Mouse (Mus musculus) CD8-positive naive resting alpha-beta T cell, adult 2 months (primary cell): ENCODE results near the gene 3110082I17Rik.

ENCODE experiments used
- DNase-seq, 2 experiments: peaks; one replicate each; pipeline ENCODE4 v3.0.0; 2022; ENCODE audit warnings: low read depth in 2 of 2, low spot score in 2 of 2

3110082I17Rik gene

DNA sequence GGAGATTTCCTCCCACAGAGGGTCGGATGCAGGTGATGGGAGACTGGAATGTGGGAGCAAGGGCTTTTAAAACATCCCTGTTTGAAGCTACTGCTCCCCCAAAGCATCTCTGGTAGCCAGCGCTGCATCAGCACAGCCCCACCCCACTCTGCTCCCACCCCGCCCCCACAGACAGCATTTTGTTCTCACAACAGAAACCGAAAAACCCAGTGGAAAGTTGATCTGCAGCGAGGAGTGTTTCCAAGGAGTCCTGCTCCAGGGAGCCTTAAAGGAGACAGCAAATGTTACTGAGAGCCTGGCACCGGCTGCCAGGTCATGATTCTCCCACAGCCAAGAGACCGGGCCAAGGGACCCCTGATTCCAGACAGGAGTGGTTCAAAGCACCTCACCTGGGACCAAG lies 129.6 kb downstream of the 3110082I17Rik start:
- no peak for DNase-seq

- no peak for DNase-seq
Measured at GRCm38 (mm10) chr5:139327634-139328020, 132.7 kb downstream of the 3110082I17Rik start.

- DNase-seq: no peak
Measured at GRCm38 (mm10) chr5:139326986-139327633, 133.2 kb downstream of the 3110082I17Rik start.

DNA sequence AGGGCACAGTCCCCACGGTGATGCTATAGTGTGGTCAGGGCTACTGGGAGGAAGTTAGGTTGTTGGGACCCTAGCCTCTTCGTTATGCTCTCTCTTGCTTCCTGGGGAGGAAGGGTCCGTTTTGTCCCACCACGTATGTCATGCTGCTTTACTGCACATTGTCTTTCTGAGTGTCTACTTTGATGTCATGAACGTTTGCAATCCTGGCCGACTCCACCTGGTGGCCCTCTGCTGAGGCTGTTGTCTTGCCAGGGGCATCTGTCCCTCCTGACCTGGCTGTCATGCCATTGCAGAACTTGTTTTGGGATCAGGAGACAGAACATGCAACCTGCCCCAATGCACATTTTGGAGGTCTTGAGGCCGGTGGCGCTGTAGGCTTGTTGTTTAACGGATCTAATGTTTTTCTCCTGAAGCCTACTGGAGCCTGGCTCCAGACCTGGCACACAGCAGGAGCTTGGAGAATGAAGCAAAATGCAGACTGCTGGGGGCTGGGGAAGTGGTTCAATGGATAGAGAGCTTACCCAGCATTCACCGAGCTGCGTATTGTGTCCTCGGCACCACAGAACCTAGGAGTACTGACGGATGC lies 134.1 kb downstream of the 3110082I17Rik start:
- no peak for DNase-seq

DNA sequence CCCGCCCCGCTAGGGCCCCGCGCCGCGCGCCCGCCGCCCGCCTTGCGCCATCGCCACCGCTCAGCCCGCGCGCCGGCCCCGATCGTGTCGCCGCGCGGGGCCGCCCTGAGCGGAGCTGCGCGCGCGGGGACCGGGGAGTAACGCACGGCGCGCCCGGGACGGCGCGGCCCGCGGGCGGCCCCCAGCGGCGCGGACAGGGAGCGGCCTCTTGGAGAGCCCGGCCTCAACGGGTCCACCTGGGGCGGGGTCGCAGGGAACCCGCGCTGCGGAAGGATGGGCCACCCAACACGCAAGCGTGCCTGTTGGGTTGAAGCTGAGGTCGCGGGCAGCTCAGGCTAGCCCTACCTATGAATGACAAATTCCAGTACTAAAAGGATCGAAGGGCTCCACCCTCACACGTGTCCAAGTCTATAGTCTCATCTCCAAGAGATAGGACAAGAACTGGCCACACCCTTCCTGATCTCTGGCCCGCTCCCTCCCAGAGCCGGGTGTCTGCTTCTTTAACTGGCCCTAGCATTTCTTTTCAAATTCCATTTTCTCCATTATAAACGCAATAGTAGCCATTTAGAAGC lies 134.8 kb downstream of the 3110082I17Rik start, which contains the start of gene Adap1:
Gene Adap1 (minus strand): TSS at position 228 of the 572 bp plus-strand sequence.
- peak; percentile 16 to 32 for DNase-seq

DNA sequence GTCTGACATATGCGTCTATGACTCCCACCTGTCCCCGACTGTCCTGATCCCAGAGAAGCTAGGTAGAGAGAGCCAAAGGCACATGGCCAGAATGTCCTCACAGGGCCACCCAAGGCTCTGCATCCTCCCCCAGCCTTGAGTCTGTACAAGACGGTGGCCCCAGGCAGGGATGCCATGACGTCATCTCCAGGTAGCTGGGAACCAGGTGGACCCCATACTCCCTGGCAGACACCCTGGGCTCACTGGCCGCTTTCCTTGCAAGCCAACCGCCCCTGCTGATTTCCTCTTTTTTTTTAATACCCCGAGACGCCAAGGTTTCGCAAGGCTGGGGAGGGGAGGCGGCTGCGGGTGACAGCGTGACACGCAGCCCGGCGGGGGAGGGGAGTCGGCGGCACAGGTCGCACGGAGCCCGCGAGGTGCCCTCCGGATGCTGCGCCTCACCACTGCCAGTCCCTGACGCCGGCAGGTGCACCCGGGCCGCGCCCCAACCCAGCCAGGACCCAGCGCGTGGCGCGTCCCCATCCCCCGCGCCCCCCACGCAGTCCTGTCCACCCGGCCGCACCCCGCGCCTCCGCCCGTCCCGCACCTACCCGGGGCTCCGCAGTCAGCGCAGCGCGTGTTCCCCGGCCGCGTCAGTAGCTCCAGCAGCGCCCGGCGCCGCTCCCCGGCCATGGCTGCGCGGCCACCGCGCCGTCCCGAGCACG lies 135.5 kb downstream of the 3110082I17Rik start:
- no peak for DNase-seq

DNA sequence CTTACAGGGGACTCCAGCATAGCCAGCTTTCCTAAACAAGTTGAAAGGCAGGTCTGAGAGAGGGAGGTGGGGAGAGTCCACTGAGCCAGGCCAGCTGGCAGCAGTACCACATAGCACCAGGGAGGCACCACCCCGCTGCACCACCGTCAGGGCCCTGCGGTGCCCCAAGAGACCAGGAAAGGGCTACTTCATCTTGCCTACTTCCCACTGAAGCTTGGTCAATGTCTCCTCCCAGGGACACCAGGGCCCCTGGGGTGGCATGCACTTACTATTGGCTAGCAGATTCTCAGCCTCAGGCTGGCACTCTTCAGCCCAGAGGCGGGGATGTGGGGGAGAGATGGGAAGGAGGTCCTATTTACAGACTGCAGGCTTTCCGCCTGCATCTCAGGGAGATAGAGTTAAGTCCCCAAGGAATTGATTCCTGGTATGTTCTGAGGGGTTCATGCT lies 136.3 kb downstream of the 3110082I17Rik start:
- no peak for DNase-seq

DNA sequence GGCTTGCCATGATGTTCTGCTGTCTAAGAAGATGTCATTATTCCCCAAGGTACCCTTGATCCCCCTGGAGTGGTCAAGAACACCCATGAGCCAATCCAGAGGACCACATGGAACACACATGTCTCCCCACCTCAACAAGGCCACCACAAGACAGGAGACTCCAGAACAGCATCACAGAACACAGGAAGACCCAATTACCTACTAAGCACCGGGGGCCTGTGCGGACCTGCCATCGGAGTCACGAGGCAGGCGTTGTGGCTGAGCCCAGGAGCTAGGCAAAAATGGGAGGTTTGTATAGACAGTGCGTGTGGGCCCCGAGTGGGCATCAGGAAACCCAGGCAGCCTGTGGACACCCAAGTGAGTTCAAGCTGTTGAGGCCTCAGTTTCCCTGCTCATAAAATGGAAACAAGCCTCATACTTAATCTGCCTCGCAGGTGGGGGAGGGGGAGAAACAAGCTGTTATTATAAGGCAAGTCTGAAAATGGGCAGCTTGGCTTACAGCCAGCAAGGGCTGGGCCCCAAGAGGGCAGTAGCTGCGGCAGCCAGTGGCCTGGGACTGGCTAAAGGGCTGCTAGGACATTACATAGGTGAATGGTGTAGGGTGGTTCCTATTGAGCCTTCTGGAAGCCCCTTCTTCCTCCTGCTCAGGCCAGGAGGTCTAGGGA lies 136.9 kb downstream of the 3110082I17Rik start:
- DNase-seq: no peak

DNA sequence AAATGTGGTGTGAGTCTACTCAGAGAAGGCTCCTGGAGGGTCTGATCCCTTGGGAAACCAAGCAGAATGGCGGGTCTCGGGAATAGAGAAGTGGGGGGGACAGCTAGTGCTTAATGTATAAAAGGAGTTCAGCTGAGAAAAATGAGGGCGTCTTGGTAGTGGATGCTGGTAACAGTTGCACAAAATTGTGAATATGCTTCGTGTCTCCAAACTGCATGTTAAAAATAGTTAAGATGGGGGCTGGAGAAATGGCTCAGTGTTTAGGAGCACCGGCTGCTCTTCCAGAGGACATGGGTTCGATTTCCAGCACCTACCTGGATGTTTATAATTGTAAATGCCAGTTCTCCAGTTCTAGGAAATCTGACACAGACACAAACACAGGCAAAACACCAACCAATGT lies 139.0 kb downstream of the 3110082I17Rik start:
- no peak for DNase-seq

DNA sequence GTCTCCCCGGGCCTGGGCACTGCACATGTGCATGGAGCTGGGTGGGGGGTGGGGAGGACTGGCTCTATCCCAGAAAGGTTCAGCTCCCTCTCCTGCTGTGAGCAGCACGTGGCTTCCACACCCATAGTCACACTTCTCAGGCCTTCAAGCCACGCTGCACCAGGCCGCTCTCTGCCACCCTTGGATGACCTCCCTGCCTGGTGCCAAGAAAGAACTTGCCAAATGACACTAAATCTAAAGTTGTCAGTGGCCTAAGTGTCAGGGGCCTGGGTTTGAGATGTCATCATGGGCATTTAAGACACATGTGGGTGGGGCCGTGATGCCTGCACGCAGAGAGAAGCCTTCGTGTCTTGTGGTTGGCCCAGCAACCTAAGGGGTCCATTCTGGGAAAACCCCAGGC lies 139.9 kb downstream of the 3110082I17Rik start:
- no peak for DNase-seq

DNA sequence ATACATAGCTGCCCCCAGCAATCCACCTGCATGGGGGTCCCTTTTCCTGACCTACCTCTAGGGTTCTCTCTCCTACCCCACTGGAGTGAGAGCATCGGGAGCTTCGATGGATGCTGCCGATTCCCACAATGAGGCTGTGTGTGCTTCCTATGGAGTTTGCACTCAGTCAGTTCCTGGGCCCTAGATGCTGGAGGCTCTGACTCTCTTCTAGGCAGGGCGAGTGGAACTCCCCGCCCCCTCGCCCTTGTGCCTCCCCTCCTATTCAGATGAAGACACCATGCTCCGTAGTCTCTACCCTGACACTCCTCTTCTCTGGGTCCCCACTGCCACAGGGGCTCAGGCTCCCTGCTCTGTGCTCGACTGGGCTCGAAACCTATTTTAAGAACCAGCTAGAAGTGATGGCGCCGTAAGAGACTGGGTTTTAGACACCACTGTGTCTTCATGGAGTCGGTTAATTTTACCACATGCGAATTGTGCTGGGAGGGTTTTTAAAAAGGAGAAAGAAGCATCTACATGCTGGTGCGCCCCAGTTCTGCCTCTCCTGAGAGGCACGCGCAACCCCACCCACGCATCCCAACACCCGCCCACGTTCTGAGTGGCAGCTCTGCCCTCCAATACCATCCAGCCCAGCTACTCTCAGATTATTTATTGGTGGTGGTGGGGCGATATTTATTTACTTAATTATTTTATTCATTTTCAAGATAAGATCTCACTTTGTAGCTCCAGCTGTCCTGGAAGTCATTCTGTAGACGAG lies 142.4 kb downstream of the 3110082I17Rik start:
- DNase-seq: no peak

DNA sequence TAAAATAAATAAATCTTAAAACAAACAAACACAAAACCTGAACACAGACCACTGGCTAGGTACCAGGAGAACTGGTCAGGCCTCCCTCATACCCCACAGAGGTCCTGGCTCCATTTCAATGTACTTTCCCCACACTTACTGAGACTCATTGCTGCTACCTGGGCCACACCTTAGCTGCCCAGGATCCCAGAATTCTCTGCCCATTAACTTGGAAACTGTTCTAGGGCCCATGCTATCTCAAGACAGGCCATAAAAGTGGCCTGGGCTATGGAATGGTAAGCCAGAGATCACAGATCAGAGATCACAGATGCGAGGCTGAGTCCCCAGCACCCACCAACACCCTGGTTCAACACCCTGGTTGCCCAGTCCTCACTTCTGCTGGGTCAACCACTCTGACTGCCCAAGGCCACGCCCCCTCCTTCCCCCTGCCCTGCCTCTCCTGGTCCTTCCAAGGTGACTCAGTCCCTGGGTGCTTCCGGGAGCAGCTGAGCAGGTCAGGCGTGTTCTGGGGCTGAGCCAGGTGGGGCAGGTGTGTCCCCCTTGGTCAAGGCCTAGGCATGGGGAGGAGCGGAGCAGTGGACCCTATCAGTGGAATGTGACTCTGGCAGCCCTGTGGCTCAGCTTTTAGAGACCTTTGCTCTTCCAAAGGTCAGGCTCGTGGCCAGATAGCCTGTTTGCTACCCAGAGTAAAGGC lies 143.2 kb downstream of the 3110082I17Rik start:
- DNase-seq: no peak

DNA sequence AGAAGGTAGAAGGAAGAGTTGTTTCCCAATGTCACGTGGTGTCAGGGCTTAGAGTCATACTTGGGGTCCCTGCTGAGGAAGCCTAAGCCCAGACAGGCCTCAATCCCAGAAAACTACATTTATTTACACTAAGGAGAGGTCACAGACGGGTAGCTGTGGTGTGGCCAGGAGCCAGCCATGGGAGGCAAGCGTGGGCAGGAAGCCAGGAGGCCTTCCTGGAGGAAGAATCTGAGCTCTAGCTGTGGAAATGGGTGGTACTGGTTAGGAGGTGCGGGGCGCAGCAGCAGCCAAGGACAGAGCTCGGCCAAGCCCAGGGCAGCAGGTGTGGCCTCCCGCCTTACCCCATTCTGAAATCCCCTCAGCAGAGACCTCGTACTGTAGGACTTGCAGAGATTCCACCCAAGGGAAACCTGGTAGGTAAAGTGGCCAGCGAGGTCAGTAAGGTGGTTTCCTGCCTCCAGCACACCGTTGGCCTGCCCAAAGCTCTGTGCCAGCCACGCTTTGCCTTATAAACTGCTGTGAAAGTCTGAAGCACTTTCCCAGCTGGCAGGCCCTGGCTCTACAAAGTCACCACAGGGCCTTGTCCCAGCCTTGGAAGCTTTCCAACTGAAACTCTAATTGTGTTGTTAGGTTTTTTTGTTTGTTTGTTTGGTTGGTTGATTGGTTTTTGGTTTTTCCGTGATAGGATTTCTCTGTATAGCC lies 145.2 kb downstream of the 3110082I17Rik start:
- DNase-seq: no peak

DNA sequence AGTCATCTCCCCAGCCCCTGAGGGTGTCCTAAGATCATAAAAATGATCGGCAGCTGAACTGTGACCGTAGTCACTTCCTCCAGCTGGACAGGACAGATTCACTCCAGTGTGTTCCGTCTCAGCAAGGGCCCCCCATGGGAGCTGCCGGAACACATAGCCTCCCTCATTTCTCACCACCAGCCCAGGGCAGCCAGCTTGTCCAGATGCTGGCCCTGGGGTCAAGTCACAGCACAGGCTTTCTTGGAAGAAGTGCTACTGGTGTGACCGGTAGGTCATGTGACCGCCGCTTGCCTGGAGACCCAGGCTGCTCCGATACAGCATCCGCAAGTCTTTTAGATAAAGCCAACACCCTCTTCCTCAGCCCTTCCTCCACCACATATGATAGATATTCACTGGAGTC lies 146.8 kb downstream of the 3110082I17Rik start:
- no peak for DNase-seq

- DNase-seq: no peak
Measured at GRCm38 (mm10) chr5:139311822-139312221, 148.5 kb downstream of the 3110082I17Rik start.

GRCm38 (mm10) chr5:139310477-139310876 lies 149.8 kb downstream of the 3110082I17Rik start:
- DNase-seq: no peak

GRCm38 (mm10) chr5:139309946-139310345 lies 150.4 kb downstream of the 3110082I17Rik start:
- no peak for DNase-seq
